Mouse (Mus musculus): ENCODE measurements around the gene Smoc1. TPM values are rescaled to one million over a fixed set of nuclear protein-coding genes. Genes with fewer than 3 reads are reported as not detected.

Smoc1 gene
- polyA plus RNA-seq, 1 experiment from 2014 or later = 1.5 TPM

- no peak for ATAC-seq (replicated peaks; ENCODE audit: insufficient number of reproducible peaks, low FRiP score, low TSS enrichment)
- Histone ChIP-seq H3K27ac (ENCODE audit: low read depth, low read length) (no peak overlapping the region), H3K4me1 (ENCODE audit: control insufficient read depth, insufficient read depth, low read length) (0 out of 2 replicates have a peak, but pooled peaks cover 2% of the 10 kb centered on the region), H3K9ac (ENCODE audit: low read depth, low read length) (no peak overlapping the region), H3K27me3 (ENCODE audit: control insufficient read depth, insufficient read depth, low read length) (peaks cover 33% of the 10 kb centered on the region), H3K36me3 (ENCODE audit: control insufficient read depth, insufficient read depth, low read length) (no peaks in the 10 kb centered on the region), H3K4me2 (no peak overlapping the region), H3K4me3 (ENCODE audit: low read depth, low read length) (no peak overlapping the region), H3K9me3 (replicated peaks; ENCODE audit: control insufficient read depth, low read length) (no peaks in the 10 kb centered on the region)
- 48% methylated on average over 4 of the region's 4 CpGs for WGBS (ENCODE audit: insufficient replicate concordance)
Observed at GRCm38 (mm10) chr12:81029731-81030130, 3.1 kb downstream of the Smoc1 start.

- Histone ChIP-seq H3K4me1 (ENCODE audit: control insufficient read depth, insufficient read depth, low read length) (no peaks in the 10 kb centered on the region), H3K4me2 (no peak overlapping the region), H3K9ac (ENCODE audit: low read depth, low read length) (no peak overlapping the region), H3K27me3 (ENCODE audit: control insufficient read depth, insufficient read depth, low read length) (peaks cover 23% of the 10 kb centered on the region), H3K36me3 (ENCODE audit: control insufficient read depth, insufficient read depth, low read length) (no peaks in the 10 kb centered on the region), H3K9me3 (replicated peaks; ENCODE audit: control insufficient read depth, low read length) (no peaks in the 10 kb centered on the region), H3K27ac (ENCODE audit: low read depth, low read length) (no peak overlapping the region), H3K4me3 (ENCODE audit: low read depth, low read length) (no peak overlapping the region)
- no peak for ATAC-seq (replicated peaks; ENCODE audit: insufficient number of reproducible peaks, low FRiP score, low TSS enrichment)
- WGBS (ENCODE audit: insufficient replicate concordance) = 70% methylated on average over 7 of the region's 7 CpGs
Observed at GRCm38 (mm10) chr12:81031579-81031978, 5.0 kb downstream of the Smoc1 start.

GRCm38 (mm10) chr12:81033389-81034041, 6.9 kb downstream of the Smoc1 start:
- Histone ChIP-seq H3K36me3 (ENCODE audit: control insufficient read depth, insufficient read depth, low read length) (no peaks in the 10 kb centered on the region), H3K4me3 (ENCODE audit: low read depth, low read length) (no peak overlapping the region), H3K27ac (ENCODE audit: low read depth, low read length) (no peak overlapping the region), H3K4me2 (no peak overlapping the region), H3K27me3 (ENCODE audit: control insufficient read depth, insufficient read depth, low read length) (peaks cover 5% of the 10 kb centered on the region; the same call in 1 of the 2 replicates), H3K9me3 (replicated peaks; ENCODE audit: control insufficient read depth, low read length) (no peaks in the 10 kb centered on the region), H3K4me1 (ENCODE audit: control insufficient read depth, insufficient read depth, low read length) (no peaks in the 10 kb centered on the region), H3K9ac (ENCODE audit: low read depth, low read length) (no peak overlapping the region)
- no peak for ATAC-seq (replicated peaks; ENCODE audit: insufficient number of reproducible peaks, low FRiP score, low TSS enrichment)
- WGBS (ENCODE audit: insufficient replicate concordance) = 73% methylated on average over 15 of the region's 15 CpGs

GRCm38 (mm10) chr12:81034042-81034417, 7.4 kb downstream of the Smoc1 start:
- WGBS (ENCODE audit: insufficient replicate concordance) = 67% methylated on average over 4 of the region's 4 CpGs
- Histone ChIP-seq H3K9ac (ENCODE audit: low read depth, low read length) (no peak overlapping the region), H3K9me3 (replicated peaks; ENCODE audit: control insufficient read depth, low read length) (no peaks in the 10 kb centered on the region), H3K27ac (ENCODE audit: low read depth, low read length) (no peak overlapping the region), H3K27me3 (ENCODE audit: control insufficient read depth, insufficient read depth, low read length) (0 out of 2 replicates have a peak, but pooled peaks cover 2% of the 10 kb centered on the region), H3K4me3 (ENCODE audit: low read depth, low read length) (no peak overlapping the region), H3K4me2 (no peak overlapping the region), H3K36me3 (ENCODE audit: control insufficient read depth, insufficient read depth, low read length) (no peaks in the 10 kb centered on the region), H3K4me1 (ENCODE audit: control insufficient read depth, insufficient read depth, low read length) (no peaks in the 10 kb centered on the region)
- no peak for ATAC-seq (replicated peaks; ENCODE audit: insufficient number of reproducible peaks, low FRiP score, low TSS enrichment)

DNA sequence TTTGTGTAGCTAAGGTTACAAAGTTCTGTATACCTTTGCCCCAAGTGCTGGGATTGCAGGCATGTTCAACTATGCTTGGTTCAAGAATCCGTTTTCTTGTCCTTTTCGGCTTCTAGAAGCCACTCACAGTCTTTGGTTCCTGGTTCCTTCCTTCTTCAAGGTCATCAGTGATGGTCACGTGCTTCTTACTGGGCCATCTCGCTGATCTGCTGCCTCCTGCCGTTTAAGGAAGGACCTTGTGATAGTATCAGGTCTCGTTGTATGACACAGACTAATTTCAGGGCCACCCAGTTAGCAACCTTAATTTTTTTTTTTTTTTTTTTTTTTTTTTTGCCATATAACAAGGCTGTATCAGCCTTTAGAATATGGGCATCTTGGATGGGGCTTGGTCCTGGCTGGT, 9.2 kb downstream of the Smoc1 start:
- Histone ChIP-seq H3K36me3 (ENCODE audit: control insufficient read depth, insufficient read depth, low read length) (no peaks in the 10 kb centered on the region), H3K9ac (ENCODE audit: low read depth, low read length) (no peak overlapping the region), H3K4me1 (ENCODE audit: control insufficient read depth, insufficient read depth, low read length) (no peaks in the 10 kb centered on the region), H3K27me3 (ENCODE audit: control insufficient read depth, insufficient read depth, low read length) (0 out of 2 replicates have a peak, but pooled peaks cover 2% of the 10 kb centered on the region), H3K4me2 (no peak overlapping the region), H3K4me3 (ENCODE audit: low read depth, low read length) (no peak overlapping the region), H3K27ac (ENCODE audit: low read depth, low read length) (no peak overlapping the region), H3K9me3 (replicated peaks; ENCODE audit: control insufficient read depth, low read length) (no peaks in the 10 kb centered on the region)
- WGBS (ENCODE audit: insufficient replicate concordance) = 78% methylated on average over 6 of the region's 6 CpGs
- no peak for ATAC-seq (replicated peaks; ENCODE audit: insufficient number of reproducible peaks, low FRiP score, low TSS enrichment)

- no peaks in the 10 kb centered on the region for H3K4me1 ChIP-seq (ENCODE audit: control insufficient read depth, insufficient read depth, low read length)
- H3K9me3 ChIP-seq (replicated peaks; ENCODE audit: control insufficient read depth, low read length) = no peaks in the 10 kb centered on the region
- no peaks in the 10 kb centered on the region for H3K36me3 ChIP-seq (ENCODE audit: control insufficient read depth, insufficient read depth, low read length)
- H3K4me2 ChIP-seq = no peak overlapping the region
- no peak overlapping the region for H3K4me3 ChIP-seq (ENCODE audit: low read depth, low read length)
- 78% methylated on average over 11 of the region's 11 CpGs for WGBS (ENCODE audit: insufficient replicate concordance)
- no peaks in the 10 kb centered on the region for H3K27me3 ChIP-seq (ENCODE audit: control insufficient read depth, insufficient read depth, low read length)
- no peak for ATAC-seq (replicated peaks; ENCODE audit: insufficient number of reproducible peaks, low FRiP score, low TSS enrichment)
- no peak overlapping the region for H3K9ac ChIP-seq (ENCODE audit: low read depth, low read length)
- H3K27ac ChIP-seq (ENCODE audit: low read depth, low read length) = no peak overlapping the region
Observed at GRCm38 (mm10) chr12:81043616-81044015, 17.0 kb downstream of the Smoc1 start.

DNA sequence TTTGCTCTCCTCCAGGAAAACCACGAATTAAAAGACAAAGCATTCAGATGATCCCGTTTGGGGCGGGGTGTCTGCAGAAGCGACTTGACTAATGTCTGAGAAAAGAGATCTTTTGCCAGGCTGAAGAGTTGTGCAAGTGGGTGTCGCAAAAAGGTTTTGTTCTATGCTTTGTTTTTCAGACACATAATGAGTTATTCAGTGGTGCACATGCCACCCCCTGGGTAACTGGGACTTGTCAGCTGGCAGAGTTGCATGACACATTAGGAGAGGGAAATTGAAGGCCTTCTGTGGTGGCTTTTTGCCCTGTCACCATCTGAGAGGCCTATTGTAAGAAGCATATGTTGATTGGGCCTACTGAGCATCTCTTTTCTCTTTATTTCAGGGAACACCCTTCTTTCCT, 20.3 kb downstream of the Smoc1 start:
- ATAC-seq (replicated peaks; ENCODE audit: insufficient number of reproducible peaks, low FRiP score, low TSS enrichment) = no peak
- Histone ChIP-seq H3K4me1 (ENCODE audit: control insufficient read depth, insufficient read depth, low read length) (no peaks in the 10 kb centered on the region), H3K27me3 (ENCODE audit: control insufficient read depth, insufficient read depth, low read length) (no peaks in the 10 kb centered on the region), H3K9me3 (replicated peaks; ENCODE audit: control insufficient read depth, low read length) (no peaks in the 10 kb centered on the region), H3K4me3 (ENCODE audit: low read depth, low read length) (no peak overlapping the region), H3K36me3 (ENCODE audit: control insufficient read depth, insufficient read depth, low read length) (no peaks in the 10 kb centered on the region), H3K4me2 (no peak overlapping the region), H3K9ac (ENCODE audit: low read depth, low read length) (no peak overlapping the region), H3K27ac (ENCODE audit: low read depth, low read length) (no peak overlapping the region)
- 85% methylated on average over 5 of the region's 5 CpGs for WGBS (ENCODE audit: insufficient replicate concordance)

- no peak for ATAC-seq (replicated peaks; ENCODE audit: insufficient number of reproducible peaks, low FRiP score, low TSS enrichment)
- H3K27me3 ChIP-seq (ENCODE audit: control insufficient read depth, insufficient read depth, low read length) = no peaks in the 10 kb centered on the region
- whole genome bisulfite sequencing (ENCODE audit: insufficient replicate concordance) = 86% methylated on average over 5 of the region's 5 CpGs
- H3K36me3 ChIP-seq (ENCODE audit: control insufficient read depth, insufficient read depth, low read length) = no peaks in the 10 kb centered on the region
- H3K4me1 ChIP-seq (ENCODE audit: control insufficient read depth, insufficient read depth, low read length) = no peaks in the 10 kb centered on the region
- no peak overlapping the region for H3K4me2 ChIP-seq
- no peaks in the 10 kb centered on the region for H3K9me3 ChIP-seq (replicated peaks; ENCODE audit: control insufficient read depth, low read length)
- H3K4me3 ChIP-seq (ENCODE audit: low read depth, low read length) = no peak overlapping the region
- no peak overlapping the region for H3K27ac ChIP-seq (ENCODE audit: low read depth, low read length)
- no peak overlapping the region for H3K9ac ChIP-seq (ENCODE audit: low read depth, low read length)
Observed at GRCm38 (mm10) chr12:81049661-81050060, 23.1 kb downstream of the Smoc1 start.

- Histone ChIP-seq H3K9me3 (replicated peaks; ENCODE audit: control insufficient read depth, low read length) (no peaks in the 10 kb centered on the region), H3K4me2 (no peak overlapping the region), H3K36me3 (ENCODE audit: control insufficient read depth, insufficient read depth, low read length) (no peaks in the 10 kb centered on the region), H3K9ac (ENCODE audit: low read depth, low read length) (no peak overlapping the region), H3K27ac (ENCODE audit: low read depth, low read length) (no peak overlapping the region), H3K27me3 (ENCODE audit: control insufficient read depth, insufficient read depth, low read length) (no peaks in the 10 kb centered on the region), H3K4me1 (ENCODE audit: control insufficient read depth, insufficient read depth, low read length) (peaks cover 9% of the 10 kb centered on the region; the same call in 1 of the 2 replicates), H3K4me3 (ENCODE audit: low read depth, low read length) (no peak overlapping the region)
- ATAC-seq (replicated peaks; ENCODE audit: insufficient number of reproducible peaks, low FRiP score, low TSS enrichment) = no peak
- 67% methylated on average over 11 of the region's 11 CpGs for WGBS (ENCODE audit: insufficient replicate concordance)
Observed at GRCm38 (mm10) chr12:81055000-81055705, 28.5 kb downstream of the Smoc1 start.
